Mouse (Mus musculus) megakaryocyte, adult 5-6 weeks (primary cell): ENCODE data around the gene Gpx6. TPM values are rescaled to one million over a fixed set of nuclear protein-coding genes. Genes with fewer than 3 reads are reported as not detected.

Experiments used
- ATAC-seq: 2 replicates; pipeline ENCODE4 v1.8.0; 2016; ENCODE audit warnings: mild to moderate bottlenecking, inconsistent platforms; ENCODE audit not compliant: poor library complexity, severe bottlenecking
- total RNA-seq, 2 experiments: library from RNA; stranded (forward) in 1 of 2; stranded (reverse) in 1 of 2; fragments of 153-499, 151-499 nt in 1 of 2; fragments of 221-1000, 200-1000 nt in 1 of 2; gene quantifications; 2 replicates each; pipeline versions ENCODE4 v1.2.3 to v1.2.4; 2015 to 2017

Gpx6 gene
- total RNA-seq, 2 experiments from 2014 or later = not detected

GRCm38 (mm10) chr13:21322509-21323375, 10.8 kb downstream of the Gpx6 start:
- no peak for ATAC-seq

- ATAC-seq = no peak
These were observed 11.5 kb downstream of the Gpx6 start for GRCm38 (mm10) chr13:21323405-21323804.

- ATAC-seq = 0 out of 2 replicates have a peak, but pooled peaks have one; percentile 35
These were observed 14.3 kb downstream of the Gpx6 start for GRCm38 (mm10) chr13:21326191-21326590.

GRCm38 (mm10) chr13:21326657-21327211, 14.8 kb downstream of the Gpx6 start:
- ATAC-seq = peak; percentile 67

GRCm38 (mm10) chr13:21327424-21327823, 15.5 kb downstream of the Gpx6 start:
- no peak for ATAC-seq

- no peak for ATAC-seq
These were observed 34.7 kb downstream of the Gpx6 start, which contains the start of gene Olfr1367 for GRCm38 (mm10) chr13:21346610-21347009. Gene Olfr1367 (plus strand): TSS chr13:21346910.

GRCm38 (mm10) chr13:21350593-21350992, 38.7 kb downstream of the Gpx6 start:
- no peak for ATAC-seq

GRCm38 (mm10) chr13:21362621-21363248, 50.8 kb downstream of the Gpx6 start, which contains the start of gene Zscan12:
Gene Zscan12 (plus strand): TSS chr13:21362820.
- peak; percentile 98 for ATAC-seq

- no peak for ATAC-seq
These were observed 51.8 kb downstream of the Gpx6 start for GRCm38 (mm10) chr13:21363719-21364118.

GRCm38 (mm10) chr13:21366635-21367034, 54.7 kb downstream of the Gpx6 start:
- 0 out of 2 replicates have a peak, but pooled peaks have one; percentile 14 for ATAC-seq

Other genes with a start within 250 kb of the Gpx6 start
- gene Olfr1370, start 237.2 kb upstream of the Gpx6 start, total RNA-seq (2015) = not detected in 2 replicates
- gene Olfr1370, start 237.2 kb upstream of the Gpx6 start, total RNA-seq (2017) = not detected in 2 replicates
- not detected in 2 replicates for gene Olfr1369-ps1, start 200.6 kb upstream of the Gpx6 start, total RNA-seq (2015)
- gene Olfr1369-ps1, start 200.6 kb upstream of the Gpx6 start, total RNA-seq (2017) = 0.04 TPM in 1 of 2 replicates, not detected in the other
- gene Olfr263, start 182.5 kb upstream of the Gpx6 start, total RNA-seq (2015) = not detected in 2 replicates
- gene Olfr263, start 182.5 kb upstream of the Gpx6 start, total RNA-seq (2017) = not detected in 2 replicates
- not detected in 2 replicates for gene Olfr1368, start 166.3 kb upstream of the Gpx6 start, total RNA-seq (2015)
- not detected in 2 replicates for gene Olfr1368, start 166.3 kb upstream of the Gpx6 start, total RNA-seq (2017)
- gene Trim27, start 132.7 kb upstream of the Gpx6 start, total RNA-seq (2015) = 47.7 and 50.6 TPM in 2 replicates
- gene Trim27, start 132.7 kb upstream of the Gpx6 start, total RNA-seq (2017) = 79.9 and 84.0 TPM in 2 replicates
- gene Gpx5, start 19.4 kb upstream of the Gpx6 start, total RNA-seq (2015) = not detected in 2 replicates
- gene Gpx5, start 19.4 kb upstream of the Gpx6 start, total RNA-seq (2017) = not detected in 2 replicates
- not detected in 2 replicates for gene Olfr1367, start 34.8 kb downstream of the Gpx6 start, total RNA-seq (2015)
- gene Olfr1367, start 34.8 kb downstream of the Gpx6 start, total RNA-seq (2017) = not detected in 2 replicates
- gene Zscan12, start 50.7 kb downstream of the Gpx6 start, total RNA-seq (2015) = 4.4 and 4.7 TPM in 2 replicates
- 5.6 and 8.3 TPM in 2 replicates for gene Zscan12, start 50.7 kb downstream of the Gpx6 start, total RNA-seq (2017)
- gene Zkscan3, start 90.6 kb downstream of the Gpx6 start, total RNA-seq (2015) = 33.5 and 36.6 TPM in 2 replicates
- gene Zkscan3, start 90.6 kb downstream of the Gpx6 start, total RNA-seq (2017) = 26.8 and 29.7 TPM in 2 replicates
- gene Pgbd1, start 128.9 kb downstream of the Gpx6 start, total RNA-seq (2015) = 0.30 TPM in 1 of 2 replicates, not detected in the other
- gene Pgbd1, start 128.9 kb downstream of the Gpx6 start, total RNA-seq (2017) = 0.33 TPM in 1 of 2 replicates, not detected in the other
- gene Zscan26, start 141.6 kb downstream of the Gpx6 start, total RNA-seq (2015) = 24.2 and 25.3 TPM in 2 replicates
- gene Zscan26, start 141.6 kb downstream of the Gpx6 start, total RNA-seq (2017) = 26.9 and 27.2 TPM in 2 replicates
- 0.16 and 1.1 TPM in 2 replicates for gene Nkapl, start 156.4 kb downstream of the Gpx6 start, total RNA-seq (2015)
- 1.2 and 1.3 TPM in 2 replicates for gene Nkapl, start 156.4 kb downstream of the Gpx6 start, total RNA-seq (2017)
- gene Zkscan4, start 166.8 kb downstream of the Gpx6 start, total RNA-seq (2015) = 0.09 and 0.16 TPM in 2 replicates
- 0.44 TPM in 1 of 2 replicates, not detected in the other for gene Zkscan4, start 166.8 kb downstream of the Gpx6 start, total RNA-seq (2017)
- gene Gm10065, start 167.3 kb downstream of the Gpx6 start, total RNA-seq (2015) = not detected in 2 replicates
- not detected in 2 replicates for gene Gm10065, start 167.3 kb downstream of the Gpx6 start, total RNA-seq (2017)
- 0.09 and 0.56 TPM in 2 replicates for gene AK157302, start 183.1 kb downstream of the Gpx6 start, total RNA-seq (2015)
- gene AK157302, start 183.1 kb downstream of the Gpx6 start, total RNA-seq (2017) = 0.20 TPM in 1 of 2 replicates, not detected in the other
- 7.8 and 10.7 TPM in 2 replicates for gene Gm11273, start 189.3 kb downstream of the Gpx6 start, total RNA-seq (2015)
- gene Gm11273, start 189.3 kb downstream of the Gpx6 start, total RNA-seq (2017) = 4.3 and 5.2 TPM in 2 replicates
- 7.0 and 7.1 TPM in 2 replicates for gene Zkscan8, start 219.0 kb downstream of the Gpx6 start, total RNA-seq (2015)
- gene Zkscan8, start 219.0 kb downstream of the Gpx6 start, total RNA-seq (2017) = 4.4 and 4.9 TPM in 2 replicates
- gene Olfr1366, start 230.7 kb downstream of the Gpx6 start, total RNA-seq (2015) = not detected in 2 replicates
- gene Olfr1366, start 230.7 kb downstream of the Gpx6 start, total RNA-seq (2017) = not detected in 2 replicates
- not detected in 2 replicates for gene Olfr1535, start 247.8 kb downstream of the Gpx6 start, total RNA-seq (2015)
- not detected in 2 replicates for gene Olfr1535, start 247.8 kb downstream of the Gpx6 start, total RNA-seq (2017)